Mouse (Mus musculus) liver, embryonic 11.5 days (tissue): ENCODE measurements at regions not wholly inside any gene's neighbourhood (a gene's known extent, or its start where the extent isn't known, plus 50 kb on each side); places are given as distances from the start of the nearest gene placed in this dataset.

Experiments used
- ATAC-seq: fragments of 200-750 bp; cut with Nextera tagmentation; replicated peaks from 2 replicates; pipeline ENCODE4 v1.8.0; 2017; ENCODE audit warnings: moderate number of reproducible peaks, mild to moderate bottlenecking, moderate TSS enrichment, moderate library complexity; ENCODE audit not compliant: low FRiP score
- DNase-seq: peaks from one replicate; pipeline ENCODE4 v3.0.0-alpha.2; 2017; ENCODE audit warnings: low spot score
- H3K27ac ChIP-seq: fragments of 300-500 bp; sonication (generic); 2 replicates; pipeline ENCODE4 v1.5.1; 2014; ENCODE audit warnings: mild to moderate bottlenecking, low read depth, low read length, control low read depth
- H3K27me3 ChIP-seq: fragments of 300-500 bp; sonication (generic); replicated peaks from 2 replicates; pipeline ENCODE4 v1.6.1; 2014; ENCODE audit warnings: low read length, mixed read lengths; ENCODE audit not compliant: control insufficient read depth, insufficient read depth
- H3K36me3 ChIP-seq: fragments of 300-500 bp; sonication (generic); 2 replicates; pipeline ENCODE4 v1.6.1; 2014; ENCODE audit warnings: mild to moderate bottlenecking, low read length, moderate library complexity, mixed read lengths; ENCODE audit not compliant: control insufficient read depth, insufficient read depth
- H3K4me1 ChIP-seq: fragments of 300-500 bp; sonication (generic); replicated peaks from 2 replicates; pipeline ENCODE4 v1.6.1; 2014; ENCODE audit warnings: low read length, mixed read lengths; ENCODE audit not compliant: control insufficient read depth, insufficient read depth
- H3K4me2 ChIP-seq: fragments of 300-500 bp; sonication (generic); 2 replicates; pipeline ENCODE4 v1.6.1; 2014; ENCODE audit warnings: mild to moderate bottlenecking, control low read depth, moderate library complexity
- H3K4me3 ChIP-seq: fragments of 300-500 bp; sonication (generic); 2 replicates; pipeline ENCODE4 v1.5.1; 2014; ENCODE audit warnings: low read depth, low read length, control low read depth
- H3K9ac ChIP-seq: fragments of 300-500 bp; sonication (generic); 2 replicates; pipeline ENCODE4 v1.6.1; 2014; ENCODE audit warnings: low read depth, low read length, control low read depth
- H3K9me3 ChIP-seq: fragments of 300-500 bp; sonication (generic); 2 replicates; pipeline ENCODE4 v1.6.1; 2016; ENCODE audit warnings: low read length, inconsistent platforms, mixed read lengths; ENCODE audit not compliant: control insufficient read depth
- WGBS: fragments of 180-500 bp; shearing (Covaris S2); extraction: QIAGEN DNeasy Blood & Tissue Kit; methylation state at CpG from one replicate; pipeline ENCODE4 v1.1.7; 2014; 5-methylcytosine and 5-hydroxymethylcytosine counted together

DNA sequence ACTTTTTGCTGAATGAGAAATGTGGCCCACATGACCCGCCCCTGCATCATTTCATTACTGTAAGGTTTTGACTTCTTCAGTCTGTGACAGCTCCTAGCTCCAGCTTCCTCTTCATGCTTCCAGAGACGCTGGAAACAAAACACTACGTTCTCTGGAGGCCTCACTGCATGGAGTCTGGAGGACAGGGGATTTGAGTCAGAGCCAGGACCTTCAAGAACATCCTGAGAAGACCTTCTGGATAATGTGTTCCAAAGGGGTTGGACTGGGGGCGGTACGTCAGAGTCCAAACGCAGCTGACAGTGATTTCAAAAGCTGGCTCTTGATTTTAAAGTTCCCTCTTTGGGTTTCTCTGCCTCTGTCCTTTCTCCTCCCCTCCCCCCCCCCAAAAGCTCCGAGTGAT, 108.5 kb downstream of the Dact1 start:
- ATAC-seq (no peak), DNase-seq (no peak)
- Histone ChIP-seq H3K4me3 (no peak overlapping the region), H3K4me2 (no peak overlapping the region), H3K36me3 (no peaks in the 10 kb centered on the region), H3K9ac (no peak overlapping the region), H3K4me1 (no peaks in the 10 kb centered on the region; the same call in 1 of the 2 replicates), H3K9me3 (no peaks in the 10 kb centered on the region), H3K27me3 (no peaks in the 10 kb centered on the region), H3K27ac (no peak overlapping the region)
- 66% methylated on average over 7 of the region's 7 CpGs for WGBS

DNA sequence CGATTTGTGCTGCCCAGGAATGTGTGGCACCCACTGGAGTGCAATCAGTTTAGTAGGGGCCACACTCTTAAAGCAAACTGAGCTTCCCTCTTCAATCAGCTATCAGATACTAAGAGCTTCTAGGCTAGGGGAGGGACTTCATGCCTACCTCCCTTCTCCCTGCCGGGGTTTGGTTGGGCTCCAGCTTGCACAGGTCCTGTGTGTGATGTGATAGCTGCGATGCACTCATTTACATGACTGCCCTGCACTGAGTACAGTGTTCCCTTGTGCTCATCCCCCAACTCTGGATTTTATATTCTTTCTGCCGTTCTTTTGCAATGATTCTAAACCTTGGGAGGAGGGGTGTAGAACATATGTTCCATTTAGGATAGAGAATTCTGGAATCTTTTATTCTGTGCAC, 109.5 kb downstream of the Dact1 start:
- ATAC-seq, result no peak

DNA sequence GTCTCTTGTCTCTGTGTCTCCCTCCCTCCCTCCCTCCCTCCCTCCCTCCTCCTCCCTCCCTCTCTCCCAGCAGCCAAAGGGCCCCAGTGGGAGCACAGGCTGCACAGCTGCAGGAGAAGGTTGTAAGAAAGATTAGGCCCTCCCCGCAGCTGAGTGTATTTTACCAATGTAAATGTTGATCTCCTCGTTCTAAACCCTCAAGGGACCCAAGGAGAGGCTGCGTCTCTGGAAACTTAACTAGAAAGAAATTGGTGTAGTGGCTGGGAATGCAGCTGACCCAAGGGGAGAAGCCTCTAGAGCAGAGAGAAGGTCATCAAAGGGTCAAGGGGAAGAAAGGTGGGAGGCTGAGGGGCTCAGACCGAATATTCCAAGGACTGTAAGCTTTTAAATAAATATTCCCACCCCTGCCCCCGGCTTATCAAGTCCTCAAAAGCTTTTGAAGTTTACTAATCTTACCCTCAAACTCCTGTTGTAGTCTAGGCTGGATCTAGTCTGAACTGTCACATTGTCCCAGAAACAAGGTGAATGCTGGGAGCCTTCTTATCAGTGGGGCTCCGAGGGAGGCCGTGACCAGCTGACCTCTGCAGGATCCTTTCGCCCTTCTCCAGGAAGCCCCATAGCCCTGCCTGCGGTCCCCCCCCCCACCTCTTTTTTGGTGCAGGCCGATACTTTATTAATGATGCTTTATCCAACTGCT, 116.5 kb downstream of the Dact1 start:
- H3K4me3 ChIP-seq, result no peak overlapping the region
- no peaks in the 10 kb centered on the region for H3K36me3 ChIP-seq
- H3K4me1 ChIP-seq, result peaks cover 4% of the 10 kb centered on the region; the same call in 1 of the 2 replicates
- H3K9ac ChIP-seq, result no peak overlapping the region
- 32% methylated on average over 10 of the region's 10 CpGs for WGBS
- no peaks in the 10 kb centered on the region for H3K27me3 ChIP-seq
- ATAC-seq, result no peak
- DNase-seq, result no peak
- H3K4me2 ChIP-seq, result no peak overlapping the region
- no peak overlapping the region for H3K27ac ChIP-seq
- H3K9me3 ChIP-seq, result no peaks in the 10 kb centered on the region

More for the DNA sequence above, 109.5 kb downstream of the Dact1 start:
- Histone ChIP-seq H3K27me3 (no peaks in the 10 kb centered on the region), H3K9me3 (no peaks in the 10 kb centered on the region), H3K4me2 (no peak overlapping the region), H3K4me1 (no peaks in the 10 kb centered on the region; the same call in 1 of the 2 replicates), H3K36me3 (no peaks in the 10 kb centered on the region), H3K9ac (no peak overlapping the region), H3K4me3 (no peak overlapping the region), H3K27ac (no peak overlapping the region)
- WGBS, result 62% methylated on average over 4 of the region's 4 CpGs
- no peak for DNase-seq

DNA sequence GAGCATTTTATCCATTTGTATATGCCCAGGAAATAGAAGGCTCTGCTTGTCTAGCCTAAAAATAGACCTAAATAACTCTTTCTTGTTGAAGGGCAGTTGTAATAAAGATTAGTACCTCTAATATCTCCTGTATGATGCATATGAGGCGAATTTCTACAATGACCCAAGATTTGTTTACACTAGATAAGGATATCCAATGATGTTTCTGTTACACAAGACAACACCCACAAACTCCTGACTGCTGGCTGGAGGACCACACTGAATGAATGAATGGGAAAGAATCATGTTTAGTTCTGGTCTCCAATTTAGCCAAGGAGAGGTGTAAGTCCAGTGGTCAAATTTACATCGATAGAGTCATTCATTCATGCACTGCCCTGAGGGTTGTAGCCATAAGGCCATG, 118.3 kb downstream of the Dact1 start:
- WGBS, result 60% methylated on average over 2 of the region's 2 CpGs
- no peak overlapping the region for H3K9ac ChIP-seq
- peaks cover 4% of the 10 kb centered on the region; the same call in 1 of the 2 replicates for H3K4me1 ChIP-seq
- ATAC-seq (no peak), DNase-seq (no peak)
- no peak overlapping the region for H3K4me3 ChIP-seq
- no peaks in the 10 kb centered on the region for H3K9me3 ChIP-seq
- H3K27me3 ChIP-seq, result no peaks in the 10 kb centered on the region
- H3K4me2 ChIP-seq, result no peak overlapping the region
- no peaks in the 10 kb centered on the region for H3K36me3 ChIP-seq
- no peak overlapping the region for H3K27ac ChIP-seq

DNA sequence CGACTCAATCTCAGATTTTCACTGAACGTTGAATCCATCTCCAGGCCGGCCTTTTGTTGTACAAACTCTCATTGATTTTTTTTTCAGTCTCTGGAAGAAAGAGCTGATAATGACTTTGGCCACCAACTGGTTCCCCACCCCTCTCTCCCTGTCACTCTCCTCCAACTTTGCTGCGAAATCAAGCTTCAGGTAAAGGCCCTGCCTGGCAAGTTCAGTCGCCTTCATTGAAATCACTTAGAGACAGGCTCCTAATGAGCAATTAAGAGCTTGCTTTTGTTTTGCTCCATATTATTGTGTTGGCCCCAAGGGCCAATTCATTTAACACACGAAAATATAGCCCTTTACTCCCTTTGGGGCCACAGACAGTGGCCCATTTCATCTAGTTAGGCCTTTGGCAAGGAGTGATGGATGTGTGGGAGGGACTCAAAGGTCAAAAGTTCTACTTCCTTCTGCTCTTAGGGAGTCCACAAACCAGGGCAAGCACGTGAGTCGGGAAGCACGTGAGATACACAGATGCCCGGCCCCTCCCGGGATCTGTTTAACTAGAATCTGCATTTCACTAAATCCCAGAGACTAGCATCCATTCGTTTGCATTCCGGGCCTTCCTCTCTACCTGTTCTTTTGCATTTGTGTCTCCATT, 120.0 kb downstream of the Dact1 start:
- H3K27me3 ChIP-seq, result no peaks in the 10 kb centered on the region
- H3K4me2 ChIP-seq, result no peak overlapping the region
- no peak overlapping the region for H3K9ac ChIP-seq
- no peak overlapping the region for H3K4me3 ChIP-seq
- no peaks in the 10 kb centered on the region for H3K9me3 ChIP-seq
- no peak overlapping the region for H3K27ac ChIP-seq
- DNase-seq, result no peak
- 49% methylated on average over 13 of the region's 13 CpGs for WGBS
- no peak for ATAC-seq
- peaks cover 6% of the 10 kb centered on the region; the same call in 1 of the 2 replicates for H3K4me1 ChIP-seq
- no peaks in the 10 kb centered on the region for H3K36me3 ChIP-seq

DNA sequence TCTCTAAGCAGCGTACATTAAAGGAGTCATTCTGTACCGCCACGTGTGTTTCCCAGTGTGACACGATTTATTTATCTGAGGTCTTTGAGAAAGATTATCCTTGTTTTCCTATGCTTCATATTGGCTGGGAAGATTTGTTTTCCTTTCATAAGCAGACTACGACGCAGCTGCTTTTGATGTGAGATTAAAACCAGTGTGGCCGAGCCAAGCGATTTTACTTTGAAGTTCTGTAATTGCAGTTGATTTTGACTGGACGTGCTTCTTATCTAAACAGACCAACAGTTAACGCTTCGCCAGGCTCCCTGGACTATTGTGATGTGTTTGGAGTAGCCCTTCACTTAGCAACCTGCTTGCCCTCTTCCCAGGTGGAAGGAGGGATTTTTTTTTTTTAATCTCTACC, 120.6 kb downstream of the Dact1 start:
- Histone ChIP-seq H3K9me3 (no peaks in the 10 kb centered on the region), H3K4me3 (no peak overlapping the region), H3K4me1 (peaks cover 6% of the 10 kb centered on the region; the same call in 1 of the 2 replicates), H3K27ac (no peak overlapping the region), H3K27me3 (no peaks in the 10 kb centered on the region), H3K4me2 (no peak overlapping the region), H3K36me3 (no peaks in the 10 kb centered on the region), H3K9ac (no peak overlapping the region)
- ATAC-seq (no peak), DNase-seq (no peak)
- WGBS, result 50% methylated on average over 11 of the region's 11 CpGs

DNA sequence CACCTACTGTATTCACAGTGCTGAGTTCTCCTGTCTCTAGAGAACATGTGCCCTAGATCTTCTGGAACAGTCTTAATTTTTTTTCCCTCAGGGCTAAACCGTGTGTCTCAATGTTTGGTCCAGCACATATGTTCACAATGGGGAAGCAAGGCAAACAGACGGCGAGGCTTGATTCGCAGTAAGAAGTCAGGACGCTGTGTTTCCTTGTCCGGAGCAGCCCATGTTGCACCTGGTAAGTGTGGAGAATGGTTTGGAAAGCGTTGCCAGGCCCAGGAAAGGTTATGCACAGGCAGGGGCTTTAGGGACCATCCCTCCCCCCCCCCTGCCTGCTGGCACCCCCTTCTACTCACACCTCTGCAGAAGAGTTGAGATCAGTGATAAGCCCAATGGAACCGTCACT, 121.4 kb downstream of the Dact1 start:
- 73% methylated on average over 8 of the region's 8 CpGs for WGBS
- no peak overlapping the region for H3K27ac ChIP-seq
- no peak overlapping the region for H3K9ac ChIP-seq
- no peaks in the 10 kb centered on the region for H3K9me3 ChIP-seq
- no peaks in the 10 kb centered on the region for H3K36me3 ChIP-seq
- no peak overlapping the region for H3K4me3 ChIP-seq
- DNase-seq, result no peak
- H3K27me3 ChIP-seq, result no peaks in the 10 kb centered on the region
- H3K4me1 ChIP-seq, result peaks cover 6% of the 10 kb centered on the region; the same call in 1 of the 2 replicates
- H3K4me2 ChIP-seq, result no peak overlapping the region
- no peak for ATAC-seq

DNA sequence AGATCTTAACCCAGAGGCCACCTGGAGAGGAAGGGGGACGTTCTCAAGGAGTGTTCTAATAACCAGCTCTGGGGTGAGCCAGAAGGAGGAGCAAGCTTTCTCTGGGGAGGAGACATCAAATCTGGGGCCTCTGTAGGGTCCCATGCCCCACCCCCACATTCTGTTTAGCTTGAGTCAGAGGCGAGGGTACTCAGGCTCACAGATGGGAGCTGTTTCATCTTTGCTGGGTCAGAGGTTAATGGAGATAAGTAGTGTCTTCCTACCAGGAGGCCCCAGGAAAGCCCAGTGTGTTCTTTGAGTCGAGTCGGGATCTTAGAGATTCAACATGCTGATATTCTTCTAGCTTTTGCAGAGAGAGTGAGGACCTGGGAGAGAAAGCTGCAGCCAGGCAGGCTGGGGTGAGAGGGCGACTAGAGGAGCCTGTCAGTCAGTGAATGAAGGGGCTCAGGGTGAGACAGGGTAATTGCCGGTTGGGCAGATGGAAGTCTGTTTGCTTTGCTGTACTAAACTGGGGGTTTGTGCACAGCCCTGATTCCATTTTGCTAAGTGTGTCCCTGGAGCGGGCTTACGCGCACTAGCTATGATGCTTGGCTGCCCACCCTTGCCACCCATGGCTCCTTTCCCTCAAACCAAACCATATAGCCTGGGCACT, 124.0 kb downstream of the Dact1 start:
- H3K9me3 ChIP-seq, result no peaks in the 10 kb centered on the region
- H3K36me3 ChIP-seq, result no peaks in the 10 kb centered on the region
- H3K27me3 ChIP-seq, result no peaks in the 10 kb centered on the region
- no peak overlapping the region for H3K27ac ChIP-seq
- 47% methylated on average over 9 of the region's 9 CpGs for WGBS
- 0 out of 2 replicates have a peak, but pooled peaks cover 4% of the 10 kb centered on the region for H3K4me1 ChIP-seq
- ATAC-seq, result 0 out of 2 replicates have a peak, but pooled peaks have one; percentile 18
- H3K4me3 ChIP-seq, result no peak overlapping the region
- H3K9ac ChIP-seq, result no peak overlapping the region
- no peak overlapping the region for H3K4me2 ChIP-seq
- DNase-seq, result no peak
